Mouse (Mus musculus) hindbrain, embryonic 11.5 days (tissue): ENCODE data around the gene Afg1l. TPM values are rescaled to one million over a fixed set of nuclear protein-coding genes. Genes with fewer than 3 reads are reported as not detected.

Experiments used
- ATAC-seq: fragments of 200-750 bp; cut with Nextera tagmentation; 2 replicates; pipeline ENCODE4 v1.8.0; 2017; ENCODE audit warnings: mild to moderate bottlenecking, moderate TSS enrichment, moderate library complexity; ENCODE audit not compliant: low FRiP score
- DNase-seq: peaks from one replicate; pipeline ENCODE4 v3.0.0-alpha.2; 2015; ENCODE audit warnings: low spot score
- H3K27ac ChIP-seq: fragments of 300-500 bp; sonication (generic); 2 replicates; pipeline ENCODE4 v1.5.1; 2014; ENCODE audit warnings: mild to moderate bottlenecking, low read depth, low read length
- H3K27me3 ChIP-seq: fragments of 300-500 bp; sonication (generic); 2 replicates; pipeline ENCODE4 v1.6.1; 2014; ENCODE audit warnings: mild to moderate bottlenecking, low read length, moderate library complexity, mixed read lengths; ENCODE audit not compliant: control insufficient read depth, insufficient read depth
- H3K36me3 ChIP-seq: fragments of 300-500 bp; sonication (generic); 2 replicates; pipeline ENCODE4 v1.6.1; 2014; ENCODE audit warnings: mild to moderate bottlenecking, low read length, moderate library complexity, mixed read lengths; ENCODE audit not compliant: control insufficient read depth, insufficient read depth
- H3K4me1 ChIP-seq: fragments of 300-500 bp; sonication (generic); replicated peaks from 2 replicates; pipeline ENCODE4 v1.6.1; 2014; ENCODE audit warnings: low read length, mixed read lengths; ENCODE audit not compliant: control insufficient read depth, insufficient read depth
- H3K4me2 ChIP-seq: fragments of 300-500 bp; sonication (generic); replicated peaks from 2 replicates; pipeline ENCODE4 v1.6.1; 2014; ENCODE audit warnings: mild to moderate bottlenecking, low read depth, low read length
- H3K4me3 ChIP-seq: fragments of 300-500 bp; sonication (generic); 2 replicates; pipeline ENCODE4 v1.5.1; 2014; ENCODE audit warnings: low read depth, low read length
- H3K9ac ChIP-seq: fragments of 300-500 bp; sonication (generic); 2 replicates; pipeline ENCODE4 v1.6.1; 2014; ENCODE audit warnings: low read depth, low read length
- H3K9me3 ChIP-seq: fragments of 300-500 bp; sonication (generic); 2 replicates; pipeline ENCODE4 v1.6.1; 2016; ENCODE audit warnings: low read length; ENCODE audit not compliant: control insufficient read depth
- WGBS: fragments of 180-500 bp; shearing (Covaris S2); extraction: QIAGEN DNeasy Blood & Tissue Kit; methylation state at CpG from one replicate; pipeline ENCODE4 v1.1.7; 2014; 5-methylcytosine and 5-hydroxymethylcytosine counted together
- polyA plus RNA-seq: library from polyadenylated mRNA; unstranded; fragments of >200 nt; fragmentation: Nextera tagmentation; extraction: Ambion mirVana; gene quantifications from 2 replicates; pipeline ENCODE4 v1.2.1, GENCODE M21; 2014

Afg1l gene
- polyA plus RNA-seq, 1 experiment from 2014 or later, result 5.1 TPM

DNA sequence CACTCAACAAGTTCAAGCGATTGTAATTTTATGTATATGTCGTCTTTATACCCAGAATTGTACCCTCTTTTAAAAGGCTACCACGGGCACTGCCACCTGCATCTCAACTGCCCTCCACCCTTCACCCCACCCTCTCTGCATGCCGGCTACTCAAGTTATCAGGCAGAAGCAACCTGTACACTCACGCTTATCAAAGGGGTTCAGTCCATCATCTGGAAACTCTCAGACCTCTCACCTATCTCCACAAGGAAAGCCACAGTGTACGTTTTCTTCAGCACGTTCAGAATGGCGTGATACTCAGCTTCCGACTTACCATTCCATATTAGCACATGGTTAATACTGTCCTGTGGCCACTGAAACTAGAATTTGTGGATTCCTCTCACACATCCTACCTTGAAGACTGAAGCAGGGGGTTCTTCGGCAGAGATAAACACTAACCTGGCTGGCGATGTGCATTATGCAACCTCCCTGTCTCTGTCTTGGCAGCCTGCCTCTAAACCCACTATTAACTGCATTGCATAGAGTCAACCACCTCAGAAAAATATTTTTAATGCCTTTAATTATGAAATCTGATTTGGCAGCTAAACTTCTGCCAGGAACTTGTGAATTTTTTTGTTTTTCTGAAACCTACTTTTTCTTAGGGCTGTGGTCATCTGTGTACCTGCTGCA is 213.2 kb downstream of the Afg1l start:
- H3K9ac ChIP-seq, result no peak overlapping the region
- H3K27me3 ChIP-seq, result no peaks in the 10 kb centered on the region
- 93% methylated on average over 11 of the region's 11 CpGs for WGBS
- H3K4me3 ChIP-seq, result no peak overlapping the region
- no peak overlapping the region for H3K4me2 ChIP-seq
- H3K36me3 ChIP-seq, result no peaks in the 10 kb centered on the region
- DNase-seq (no peak), ATAC-seq (no peak)
- H3K27ac ChIP-seq, result no peak overlapping the region
- no peaks in the 10 kb centered on the region for H3K4me1 ChIP-seq
- H3K9me3 ChIP-seq, result no peaks in the 10 kb centered on the region

DNA sequence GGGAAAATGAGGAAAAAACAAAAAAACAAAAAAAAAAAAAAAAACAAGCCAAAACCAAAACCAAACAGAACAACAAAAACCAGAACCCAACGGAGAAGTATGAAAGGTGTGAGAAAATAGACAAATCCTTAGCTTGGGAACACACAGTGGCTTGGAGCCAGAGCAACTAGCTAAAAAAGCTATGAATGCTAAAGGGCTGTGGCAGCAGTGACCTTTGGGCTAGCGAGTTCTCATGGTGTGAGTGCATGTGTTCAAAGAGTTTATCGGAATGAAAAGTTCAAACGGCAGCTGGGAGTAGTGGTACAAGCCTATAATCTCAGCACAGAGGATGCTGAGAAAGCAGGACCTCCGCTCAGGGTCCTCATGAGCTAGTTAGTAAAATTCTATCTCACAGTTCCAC is 214.2 kb downstream of the Afg1l start:
- DNase-seq (no peak), ATAC-seq (no peak)
- no peaks in the 10 kb centered on the region for H3K9me3 ChIP-seq
- H3K36me3 ChIP-seq, result no peaks in the 10 kb centered on the region
- no peak overlapping the region for H3K27ac ChIP-seq
- H3K4me3 ChIP-seq, result no peak overlapping the region
- no peak overlapping the region for H3K4me2 ChIP-seq
- H3K4me1 ChIP-seq, result no peaks in the 10 kb centered on the region
- 85% methylated on average over 5 of the region's 5 CpGs for WGBS
- H3K9ac ChIP-seq, result no peak overlapping the region
- no peaks in the 10 kb centered on the region for H3K27me3 ChIP-seq

DNA sequence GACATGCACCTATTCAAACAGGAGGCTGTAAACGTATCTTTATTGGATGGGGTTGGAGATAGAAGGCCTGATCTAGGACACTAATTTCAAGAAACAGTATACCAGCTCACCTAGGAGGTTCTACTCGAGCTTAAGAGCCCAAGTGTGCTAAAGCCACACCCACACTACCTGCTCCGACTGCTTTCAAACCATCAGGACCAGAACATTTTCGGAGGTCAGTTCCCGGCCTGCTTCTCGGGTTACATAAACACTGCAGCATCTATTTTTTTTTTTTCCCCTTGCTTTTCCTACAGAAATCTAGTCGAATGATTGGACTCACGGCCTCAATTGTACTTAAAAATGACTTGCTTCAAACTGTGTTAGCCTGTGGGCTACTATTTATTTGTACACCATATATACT is 214.7 kb downstream of the Afg1l start:
- Histone ChIP-seq H3K9ac (no peak overlapping the region), H3K27ac (no peak overlapping the region), H3K4me3 (no peak overlapping the region), H3K4me1 (no peaks in the 10 kb centered on the region), H3K27me3 (no peaks in the 10 kb centered on the region), H3K9me3 (no peaks in the 10 kb centered on the region), H3K36me3 (no peaks in the 10 kb centered on the region), H3K4me2 (no peak overlapping the region)
- ATAC-seq (no peak), DNase-seq (no peak)
- WGBS, result 81% methylated on average over 8 of the region's 8 CpGs

Other genes with a start within 250 kb of the Afg1l start
- gene Foxo3, start 201.8 kb downstream of the Afg1l start, polyA plus RNA-seq, result 3.6 and 5.0 TPM in 2 replicates
- 227 and 238 TPM in 2 replicates for gene Snx3, start 23.5 kb upstream of the Afg1l start, polyA plus RNA-seq
- gene Nr2e1, start 105.1 kb upstream of the Afg1l start, polyA plus RNA-seq, result 0.11 and 0.71 TPM in 2 replicates
- gene Ostm1, start 105.3 kb upstream of the Afg1l start, polyA plus RNA-seq, result 20.2 and 23.1 TPM in 2 replicates